Comparison of ENCODE assay signal across 15 mouse cellular contexts in genomic region chr3:36339656-36340055, GRCm38 (mm10).
"Had no signal": no experiment of that assay in that cellular context is flagged by ENCODE, and none has a peak within 500 bp of the region (broad histone marks: within the 10 kb centered on the region; RNA-seq: fewer than 3 reads in every experiment).

No protein-coding gene starts in this region.

- H3K4me3 ChIP-seq: neural tube, embryonic 13.5 days; neural tube, embryonic 15.5 days; stomach, embryonic 15.5 days had no signal

- H3K4me2 ChIP-seq: neural tube, embryonic 13.5 days; neural tube, embryonic 15.5 days; stomach, embryonic 15.5 days had no signal

- DNase-seq: retina, postnatal 1 day; right cerebral cortex, adult 18-20 months; right cerebral cortex, postnatal 14 days; right cerebral cortex, postnatal 25 days; right cerebral cortex, postnatal 4 days; spleen, adult 18-20 months; thymus, adult 18-20 months; thymus, adult 2 months; thymus, postnatal 14 days; thymus, postnatal 25 days; thymus, postnatal 36 days; thymus, postnatal 4 days had no signal

- H3K36me3 ChIP-seq: neural tube, embryonic 13.5 days; neural tube, embryonic 15.5 days; stomach, embryonic 15.5 days had no signal

- H3K27me3 ChIP-seq: neural tube, embryonic 13.5 days; neural tube, embryonic 15.5 days; stomach, embryonic 15.5 days had no signal
